Mouse (Mus musculus): ENCODE measurements around the gene Golm1.
A peak's percentile ranks its signal among the peaks of the same experiment; 100 is the strongest.

Golm1 gene

GRCm38 (mm10) chr13:59584947-59585647 is 90.5 kb downstream of the Golm1 start, which contains the start of the genes Agtpbp1 and Naa35:
TSS of gene Agtpbp1 (minus strand) at chr13:59585227.
TSS of gene Naa35 (plus strand) at chr13:59585259.
- DNase-seq: peak; percentile 100

All from kidney, postnatal 25 days (tissue).